Comparison of ENCODE assay signal across 8 mouse cellular contexts in genomic region chr5:36797291-36797690, GRCm38 (mm10). TPM values are rescaled to one million over a fixed set of nuclear protein-coding genes. Genes with fewer than 3 reads are reported as not detected.
DNase-seq lines count a peak whose midpoint lies in the region; ATAC-seq and TF ChIP-seq lines count a peak whose summit lies in the region.

No protein-coding gene starts in this region.

- 51% methylated on average over 8 of the region's 8 CpGs for WGBS in hindbrain, embryonic 15.5 days
- 53% methylated on average over 8 of the region's 8 CpGs for WGBS in midbrain, postnatal 0 days

- no peak for ATAC-seq in hindbrain, embryonic 15.5 days (ENCODE audit: low FRiP score, low read depth)
- no peak for ATAC-seq in midbrain, postnatal 0 days (ENCODE audit: low FRiP score)

- H3K27me3 ChIP-seq in hindbrain, embryonic 15.5 days = no peaks in the 10 kb centered on the region
- no peaks in the 10 kb centered on the region for H3K27me3 ChIP-seq in midbrain, postnatal 0 days (ENCODE audit: insufficient read depth, low read length)

- peak overlapping the region; percentile 67 for H3K4me2 ChIP-seq in hindbrain, embryonic 15.5 days
- H3K4me2 ChIP-seq in midbrain, postnatal 0 days (ENCODE audit: low read depth, low read length, poor library complexity, severe bottlenecking) = peak overlapping the region; percentile 46

- TF ChIP-seq CTCF in left cerebral cortex, adult 2 months (IDR thresholded peaks at IDR 0.05) = no peak
- TF ChIP-seq CTCF in midbrain, postnatal 0 days (IDR thresholded peaks at IDR 0.05) = no peak

- no peaks in the 10 kb centered on the region for H3K9me3 ChIP-seq in hindbrain, embryonic 15.5 days
- no peaks in the 10 kb centered on the region for H3K9me3 ChIP-seq in midbrain, postnatal 0 days (ENCODE audit: low read length)

- H3K36me3 ChIP-seq in hindbrain, embryonic 15.5 days = 0 out of 2 replicates have a peak, but pooled peaks cover 3% of the 10 kb centered on the region
- peaks cover 7% of the 10 kb centered on the region; the same call in 1 of the 2 replicates for H3K36me3 ChIP-seq in midbrain, postnatal 0 days (ENCODE audit: insufficient read depth, low read length)

- intact Hi-C loops in left cerebral cortex, adult 2 months (cut with DNase I) = no loop called here
- intact Hi-C loops in left cerebral cortex, postnatal 10 days (cut with DNase I) = no loop called here
- intact Hi-C loops in left cerebral cortex, postnatal 14 days (cut with DNase I) = no loop called here

- no peak for DNase-seq in left cerebral cortex, adult 2 months (ENCODE audit: extremely low spot score in 1 of 2, low spot score in 2 of 2)
- no peak for DNase-seq in left cerebral cortex, postnatal 10 days (ENCODE audit: extremely low spot score in 1 of 2, low spot score in 2 of 2)
- no peak for DNase-seq in midbrain, postnatal 0 days (ENCODE audit: low spot score)
- no peak for DNase-seq in left cerebral cortex, postnatal 14 days (ENCODE audit: low spot score in 2 of 2)
- DNase-seq in frontal cortex, postnatal 36 days (ENCODE audit: low spot score in 2 of 2) = no peak
- DNase-seq in layer of hippocampus, adult 11-12 months (ENCODE audit: low spot score) = no peak

- H3K4me1 ChIP-seq in brown adipose tissue, adult 24 weeks (ENCODE audit: control insufficient read depth, insufficient read depth, insufficient read length, low read length) = 0 out of 2 replicates have a peak, but pooled peaks cover 5% of the 10 kb centered on the region
- peaks cover 18% of the 10 kb centered on the region for H3K4me1 ChIP-seq in hindbrain, embryonic 15.5 days (replicated peaks)
- no peaks in the 10 kb centered on the region for H3K4me1 ChIP-seq in midbrain, postnatal 0 days (ENCODE audit: insufficient read depth, low read length)

- no peak overlapping the region; the same call in 1 of the 2 replicates for H3K27ac ChIP-seq in left cerebral cortex, adult 2 months
- H3K27ac ChIP-seq in brown adipose tissue, adult 24 weeks (replicated peaks; ENCODE audit: low read depth, low read length) = peak overlapping the region; percentile 15
- H3K27ac ChIP-seq in hindbrain, embryonic 15.5 days (replicated peaks) = no peak overlapping the region
- H3K27ac ChIP-seq in midbrain, postnatal 0 days (ENCODE audit: low read depth, low read length) = no peak overlapping the region

- peak overlapping the region; percentile 77 for H3K4me3 ChIP-seq in left cerebral cortex, adult 2 months
- H3K4me3 ChIP-seq in brown adipose tissue, adult 24 weeks (ENCODE audit: insufficient read depth, low read depth, low read length) = peak overlapping the region; percentile 48; the same call in 1 of the 2 replicates
- no peak overlapping the region for H3K4me3 ChIP-seq in hindbrain, embryonic 15.5 days
- peak overlapping the region; percentile 64; the same call in 1 of the 2 replicates for H3K4me3 ChIP-seq in midbrain, postnatal 0 days (ENCODE audit: low read depth, low read length)

- H3K9ac ChIP-seq in hindbrain, embryonic 15.5 days = no peak overlapping the region
- no peak overlapping the region for H3K9ac ChIP-seq in midbrain, postnatal 0 days (replicated peaks; ENCODE audit: low read length, poor library complexity, severe bottlenecking)

RNA-seq across cellular contexts. Expression of gene Mrfap1, which starts 0.7 kb away (rescaled TPM):
- 100 to 1,000 TPM; 409 to 435 TPM for total RNA-seq in left cerebral cortex, adult 2 months (2021)
- 100 to 1,000 TPM; 454 to 457 TPM for total RNA-seq in left cerebral cortex, postnatal 10 days (2021)
- 235 and 311 TPM in 2 replicates for polyA plus RNA-seq in brown adipose tissue, adult 24 weeks (2012; ENCODE audit: insufficient read depth, insufficient read length, missing spikeins)
- polyA plus RNA-seq in hindbrain, embryonic 15.5 days (2015; fragmentation: Nextera tagmentation; extraction: Ambion mirVana) = 317 and 323 TPM in 2 replicates
- total RNA-seq in midbrain, postnatal 0 days (2014; rRNA removed) = 288 and 318 TPM in 2 replicates
- 425 and 441 TPM in 2 replicates for polyA plus RNA-seq in midbrain, postnatal 0 days (2015; fragmentation: Nextera tagmentation; extraction: Ambion mirVana)
- 100 to 1,000 TPM; 440 to 455 TPM for total RNA-seq in left cerebral cortex, postnatal 14 days (2021)

RNA-seq across cellular contexts. Expression of gene Man2b2, which starts 33.2 kb away (rescaled TPM):
- total RNA-seq in left cerebral cortex, adult 2 months (2021) = 10 to 100 TPM; 25.3 to 25.8 TPM
- total RNA-seq in left cerebral cortex, postnatal 10 days (2021) = 10 to 100 TPM; 18.2 to 23.1 TPM
- polyA plus RNA-seq in brown adipose tissue, adult 24 weeks (2012; ENCODE audit: insufficient read depth, insufficient read length, missing spikeins) = 10.3 and 13.1 TPM in 2 replicates
- polyA plus RNA-seq in hindbrain, embryonic 15.5 days (2015; fragmentation: Nextera tagmentation; extraction: Ambion mirVana) = 12.8 and 13.4 TPM in 2 replicates
- total RNA-seq in midbrain, postnatal 0 days (2014; rRNA removed) = 22.6 and 26.2 TPM in 2 replicates
- polyA plus RNA-seq in midbrain, postnatal 0 days (2015; fragmentation: Nextera tagmentation; extraction: Ambion mirVana) = 15.6 and 15.8 TPM in 2 replicates
- 10 to 100 TPM; 22.7 to 22.8 TPM for total RNA-seq in left cerebral cortex, postnatal 14 days (2021)

RNA-seq across cellular contexts. Expression of gene Bloc1s4, which starts 48.8 kb away (rescaled TPM):
- total RNA-seq in left cerebral cortex, adult 2 months (2021) = 10 to 100 TPM; 19.3 to 19.7 TPM
- total RNA-seq in left cerebral cortex, postnatal 10 days (2021) = 10 to 100 TPM; 16.5 to 20.7 TPM
- 12.0 and 17.0 TPM in 2 replicates for polyA plus RNA-seq in brown adipose tissue, adult 24 weeks (2012; ENCODE audit: insufficient read depth, insufficient read length, missing spikeins)
- 27.8 and 28.0 TPM in 2 replicates for polyA plus RNA-seq in hindbrain, embryonic 15.5 days (2015; fragmentation: Nextera tagmentation; extraction: Ambion mirVana)
- total RNA-seq in midbrain, postnatal 0 days (2014; rRNA removed) = 21.5 and 39.8 TPM in 2 replicates
- 30.1 and 30.2 TPM in 2 replicates for polyA plus RNA-seq in midbrain, postnatal 0 days (2015; fragmentation: Nextera tagmentation; extraction: Ambion mirVana)
- total RNA-seq in left cerebral cortex, postnatal 14 days (2021) = 10 to 100 TPM; 17.1 to 18.8 TPM
